Mouse (Mus musculus): ENCODE data around the gene Arhgef3. TPM values are rescaled to one million over a fixed set of nuclear protein-coding genes. Genes with fewer than 3 reads are reported as not detected.

Arhgef3 gene
- total RNA-seq, 4 experiments from 2014 or later = 68.5 to 86.1 (median 79.8) TPM

GRCm38 (mm10) chr14:27408240-27408639 lies 293.5 kb downstream of the Arhgef3 start:
- no peak for DNase-seq (ENCODE audit: low spot score in 2 of 2)

GRCm38 (mm10) chr14:27409662-27410061 lies 295.0 kb downstream of the Arhgef3 start:
- DNase-seq (ENCODE audit: low spot score in 2 of 2) = no peak

GRCm38 (mm10) chr14:27411492-27411891 lies 296.8 kb downstream of the Arhgef3 start:
- DNase-seq (ENCODE audit: low spot score in 2 of 2) = no peak

GRCm38 (mm10) chr14:27412699-27413098 lies 298.0 kb downstream of the Arhgef3 start:
- no peak for DNase-seq (ENCODE audit: low spot score in 2 of 2)

- DNase-seq (ENCODE audit: low spot score in 2 of 2) = no peak
Observed at GRCm38 (mm10) chr14:27413961-27414360, 299.3 kb downstream of the Arhgef3 start.

- DNase-seq (ENCODE audit: low spot score in 2 of 2) = no peak
Observed at GRCm38 (mm10) chr14:27420816-27421215, 306.1 kb downstream of the Arhgef3 start.

GRCm38 (mm10) chr14:27422301-27422700 lies 307.6 kb downstream of the Arhgef3 start:
- DNase-seq (ENCODE audit: low spot score in 2 of 2) = no peak

GRCm38 (mm10) chr14:27428573-27428972 lies 313.9 kb downstream of the Arhgef3 start, which contains the start of gene Fam208a:
Gene Fam208a, plus strand, starts transcription at chr14:27428834.
- peak; percentile 92 for DNase-seq (ENCODE audit: low spot score in 2 of 2)

GRCm38 (mm10) chr14:27428973-27429711 lies 314.4 kb downstream of the Arhgef3 start:
- peak; percentile 83 for DNase-seq (ENCODE audit: low spot score in 2 of 2)

- no peak for DNase-seq (ENCODE audit: low spot score in 2 of 2)
Observed at GRCm38 (mm10) chr14:27430280-27430679, 315.6 kb downstream of the Arhgef3 start.

- no peak for DNase-seq (ENCODE audit: low spot score in 2 of 2)
Observed at GRCm38 (mm10) chr14:27432064-27432463, 317.4 kb downstream of the Arhgef3 start.

GRCm38 (mm10) chr14:27436116-27436515 lies 321.4 kb downstream of the Arhgef3 start:
- DNase-seq (ENCODE audit: low spot score in 2 of 2) = no peak

- DNase-seq (ENCODE audit: low spot score in 2 of 2) = no peak
Observed at GRCm38 (mm10) chr14:27436826-27437225, 322.1 kb downstream of the Arhgef3 start.

- no peak for DNase-seq (ENCODE audit: low spot score in 2 of 2)
Observed at GRCm38 (mm10) chr14:27440921-27441320, 326.2 kb downstream of the Arhgef3 start.

GRCm38 (mm10) chr14:27444851-27445281 lies 330.2 kb downstream of the Arhgef3 start:
- peak in 1 of 2 experiments; percentile 29 for DNase-seq (ENCODE audit: low spot score in 2 of 2)

- DNase-seq (ENCODE audit: low spot score in 2 of 2) = no peak
Observed at GRCm38 (mm10) chr14:27446963-27447362, 332.3 kb downstream of the Arhgef3 start.

Small RNA genes lying within 50 kb of the gene (microRNA-seq; reads per million reads assigned to microRNA genes)
- 0 reads per million in 2 experiments for gene Gm23633

Other genes with a start within 250 kb of the Arhgef3 start
- gene Asb14, start 220.3 kb upstream of the Arhgef3 start, total RNA-seq (2022) = under 1 TPM in 3 of 4 experiments, not detected in 1; 0.23 to 0.43 (median 0.31) TPM
- 10 to 100 TPM; 53.9 to 70.2 (median 62.1) TPM for gene Appl1, start 143.7 kb upstream of the Arhgef3 start, total RNA-seq (2022)
- gene Hesx1, start 120.5 kb upstream of the Arhgef3 start, total RNA-seq (2022) = not detected
- gene Il17rd, start 76.0 kb upstream of the Arhgef3 start, total RNA-seq (2022) = 1 to 10 TPM; 3.0 to 4.5 (median 3.5) TPM